Mouse (Mus musculus): ENCODE data around the gene Prap1. TPM values are rescaled to one million over a fixed set of nuclear protein-coding genes. Genes with fewer than 3 reads are reported as not detected.

Gene Prap1
- total and polyA plus RNA-seq, 2 experiments = not detected

DNA sequence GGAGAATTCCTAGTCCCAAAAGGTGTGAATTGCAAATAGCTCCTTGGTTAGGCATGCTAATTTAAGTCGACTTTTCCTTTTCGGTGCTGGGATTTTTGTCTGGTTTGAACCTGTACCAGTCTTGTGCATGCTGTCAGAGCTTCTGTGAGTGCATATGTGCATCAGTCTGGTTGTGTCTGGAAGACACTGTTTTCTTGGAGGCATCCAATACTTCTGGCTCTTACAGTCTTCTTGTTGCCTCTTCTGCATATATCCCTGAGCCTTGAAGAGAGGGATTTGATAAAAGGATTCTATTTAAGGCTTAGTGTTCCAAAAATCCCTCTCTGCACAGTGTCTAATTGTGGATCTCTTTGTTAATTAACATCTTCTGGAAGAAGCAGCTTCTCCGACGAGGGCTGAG lies 39.1 kb upstream of the Prap1 start:
- H3K9ac ChIP-seq (ENCODE audit: low read depth, low read length) = no peak overlapping the region
- 81% methylated on average over 4 of the region's 4 CpGs for WGBS
- H3K4me1 ChIP-seq (ENCODE audit: control insufficient read depth, insufficient read depth, low read length) = peaks cover 5% of the 10 kb centered on the region
- TF ChIP-seq CTCF (IDR thresholded peaks at IDR 0.05; ENCODE audit: low read depth, low read length) = no peak
- TF ChIP-seq POLR2A (IDR thresholded peaks at IDR 0.05; ENCODE audit: extremely low read depth, insufficient read depth, low read length) = no peak
- no peaks in the 10 kb centered on the region for H3K36me3 ChIP-seq (ENCODE audit: control insufficient read depth, insufficient read depth, low read length)
- H3K27me3 ChIP-seq (ENCODE audit: control insufficient read depth, insufficient read depth, low read length) = peaks cover 7% of the 10 kb centered on the region; the same call in 1 of the 2 replicates
- DNase-seq (ENCODE audit: extremely low read depth, low read depth, low spot score) = no peak
- no peak overlapping the region for H3K27ac ChIP-seq (replicated peaks; ENCODE audit: insufficient read depth, low read depth, low read length)
- H3K79me2 ChIP-seq (ENCODE audit: control insufficient read depth, insufficient read depth, low read length) = no peaks in the 10 kb centered on the region
- no peak overlapping the region for H3K4me3 ChIP-seq (ENCODE audit: insufficient read depth, low read depth, low read length)

DNA sequence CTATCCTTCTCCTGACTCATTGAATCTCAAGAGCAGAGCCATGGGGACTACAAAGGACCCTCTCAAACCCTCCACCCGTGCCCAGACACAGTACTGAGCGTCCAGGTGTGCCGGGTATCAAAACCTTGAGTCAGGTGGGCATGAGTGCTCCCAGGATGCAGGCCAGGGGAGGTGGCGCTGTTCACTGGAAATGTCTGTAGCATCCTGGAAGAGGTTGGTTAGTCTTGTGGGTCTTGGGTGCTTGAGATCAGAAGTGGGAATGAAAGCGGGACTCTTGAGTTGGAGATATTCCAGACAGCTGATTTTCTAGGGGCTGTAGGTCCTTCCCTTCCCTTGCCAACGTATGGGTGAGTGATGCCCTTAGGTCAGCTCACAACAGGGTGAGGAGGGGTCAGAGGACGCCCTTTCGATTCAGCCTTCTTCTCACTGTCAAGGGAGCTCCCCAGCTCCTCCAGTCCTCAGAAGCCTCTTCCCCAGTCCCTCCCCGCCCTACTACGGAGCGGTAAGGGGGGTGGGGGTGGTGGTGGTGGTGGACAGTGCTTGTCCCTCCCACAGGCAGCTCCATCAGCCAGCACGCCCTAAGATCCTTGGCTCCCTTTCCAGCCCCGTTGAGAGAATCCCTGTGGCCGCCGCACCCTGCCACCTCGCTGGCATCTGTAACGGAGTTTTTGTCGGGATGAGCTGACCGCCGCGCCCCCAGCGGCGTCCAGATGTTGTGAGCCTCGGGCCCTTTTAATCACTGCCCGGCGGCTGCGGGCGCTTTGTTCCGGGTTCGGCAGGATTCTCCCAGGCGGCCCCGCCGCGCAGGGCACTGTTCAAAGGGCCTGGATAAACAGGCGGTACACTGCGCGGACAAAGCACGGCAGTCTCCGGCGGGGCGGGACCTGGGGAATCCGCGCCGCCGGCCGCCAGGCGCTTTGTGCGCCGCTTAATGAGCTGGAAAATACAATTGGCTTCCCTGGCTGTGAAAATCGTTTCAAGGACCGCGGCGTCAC lies 35.5 kb upstream of the Prap1 start:
- DNase-seq (ENCODE audit: extremely low read depth, low read depth, low spot score) = no peak
- no peaks in the 10 kb centered on the region for H3K4me1 ChIP-seq (ENCODE audit: control insufficient read depth, insufficient read depth, low read length)
- peak overlapping the region; percentile 9; the same call in 1 of the 2 replicates for H3K4me3 ChIP-seq (ENCODE audit: insufficient read depth, low read depth, low read length)
- no peaks in the 10 kb centered on the region for H3K36me3 ChIP-seq (ENCODE audit: control insufficient read depth, insufficient read depth, low read length)
- H3K9ac ChIP-seq (ENCODE audit: low read depth, low read length) = 0 out of 2 replicates have a peak overlapping the region, but pooled peaks have one; percentile 6
- 6% methylated on average over 53 of the region's 53 CpGs for WGBS
- TF ChIP-seq POLR2A (IDR thresholded peaks at IDR 0.05; ENCODE audit: extremely low read depth, insufficient read depth, low read length) (no peak), CTCF (IDR thresholded peaks at IDR 0.05; ENCODE audit: low read depth, low read length) (no peak)
- peaks cover 6% of the 10 kb centered on the region; the same call in 1 of the 2 replicates for H3K27me3 ChIP-seq (ENCODE audit: control insufficient read depth, insufficient read depth, low read length)
- H3K79me2 ChIP-seq (ENCODE audit: control insufficient read depth, insufficient read depth, low read length) = no peaks in the 10 kb centered on the region
- H3K27ac ChIP-seq (replicated peaks; ENCODE audit: insufficient read depth, low read depth, low read length) = no peak overlapping the region

DNA sequence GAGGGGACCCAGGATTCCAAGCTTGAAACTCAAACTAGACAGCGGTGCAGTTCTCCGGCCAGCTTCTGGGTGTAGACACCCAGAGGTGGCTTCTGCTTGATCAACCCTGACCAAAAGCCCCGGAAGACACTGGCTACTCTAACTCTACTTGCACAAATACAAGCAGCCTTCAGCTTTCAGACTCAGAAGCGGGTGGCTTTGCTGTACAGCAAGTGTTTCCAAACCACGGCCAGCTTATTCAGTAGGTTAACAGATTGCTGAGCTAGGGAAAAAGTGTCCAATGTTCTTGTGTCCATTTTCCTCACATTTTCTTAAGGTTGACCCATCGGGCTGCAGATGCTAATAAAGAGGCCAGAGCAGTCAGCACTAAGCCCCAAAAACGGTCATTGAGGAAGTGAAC lies 34.7 kb upstream of the Prap1 start:
- no peak overlapping the region for H3K27ac ChIP-seq (replicated peaks; ENCODE audit: insufficient read depth, low read depth, low read length)
- no peaks in the 10 kb centered on the region for H3K4me1 ChIP-seq (ENCODE audit: control insufficient read depth, insufficient read depth, low read length)
- H3K79me2 ChIP-seq (ENCODE audit: control insufficient read depth, insufficient read depth, low read length) = no peaks in the 10 kb centered on the region
- H3K27me3 ChIP-seq (ENCODE audit: control insufficient read depth, insufficient read depth, low read length) = peaks cover 6% of the 10 kb centered on the region; the same call in 1 of the 2 replicates
- no peaks in the 10 kb centered on the region for H3K36me3 ChIP-seq (ENCODE audit: control insufficient read depth, insufficient read depth, low read length)
- H3K4me3 ChIP-seq (ENCODE audit: insufficient read depth, low read depth, low read length) = no peak overlapping the region
- DNase-seq (ENCODE audit: extremely low read depth, low read depth, low spot score) = no peak
- 41% methylated on average over 7 of the region's 7 CpGs for WGBS
- TF ChIP-seq POLR2A (IDR thresholded peaks at IDR 0.05; ENCODE audit: extremely low read depth, insufficient read depth, low read length) (no peak), CTCF (IDR thresholded peaks at IDR 0.05; ENCODE audit: low read depth, low read length) (no peak)
- no peak overlapping the region for H3K9ac ChIP-seq (ENCODE audit: low read depth, low read length)

DNA sequence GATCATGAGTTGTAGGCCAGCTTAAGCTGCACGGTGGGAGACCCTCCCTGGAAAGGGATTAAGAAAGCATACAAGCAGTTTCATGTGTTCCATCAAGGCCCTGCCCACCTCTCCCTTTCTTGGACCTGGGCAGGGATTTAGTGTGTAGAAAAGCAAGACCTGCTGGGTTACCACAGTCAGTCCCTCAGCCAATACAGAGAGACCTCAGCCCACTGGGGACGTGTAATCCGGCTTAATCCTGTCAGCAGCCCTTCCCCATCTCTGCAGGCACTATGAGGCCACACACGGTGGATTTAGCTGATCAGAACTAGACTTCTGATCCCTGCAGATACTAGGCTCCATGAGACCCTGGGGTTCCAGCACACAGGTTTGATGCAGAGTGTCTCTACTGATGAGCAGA lies 33.6 kb upstream of the Prap1 start:
- TF ChIP-seq POLR2A (IDR thresholded peaks at IDR 0.05; ENCODE audit: extremely low read depth, insufficient read depth, low read length) = no peak
- no peak for TF ChIP-seq CTCF (IDR thresholded peaks at IDR 0.05; ENCODE audit: low read depth, low read length)
- WGBS = 63% methylated on average over 4 of the region's 4 CpGs
- Histone ChIP-seq H3K27ac (replicated peaks; ENCODE audit: insufficient read depth, low read depth, low read length) (no peak overlapping the region), H3K79me2 (ENCODE audit: control insufficient read depth, insufficient read depth, low read length) (no peaks in the 10 kb centered on the region), H3K9ac (ENCODE audit: low read depth, low read length) (no peak overlapping the region), H3K36me3 (ENCODE audit: control insufficient read depth, insufficient read depth, low read length) (no peaks in the 10 kb centered on the region), H3K4me3 (ENCODE audit: insufficient read depth, low read depth, low read length) (no peak overlapping the region), H3K4me1 (ENCODE audit: control insufficient read depth, insufficient read depth, low read length) (no peaks in the 10 kb centered on the region), H3K27me3 (ENCODE audit: control insufficient read depth, insufficient read depth, low read length) (peaks cover 6% of the 10 kb centered on the region; the same call in 1 of the 2 replicates)
- DNase-seq (ENCODE audit: extremely low read depth, low read depth, low spot score) = no peak

DNA sequence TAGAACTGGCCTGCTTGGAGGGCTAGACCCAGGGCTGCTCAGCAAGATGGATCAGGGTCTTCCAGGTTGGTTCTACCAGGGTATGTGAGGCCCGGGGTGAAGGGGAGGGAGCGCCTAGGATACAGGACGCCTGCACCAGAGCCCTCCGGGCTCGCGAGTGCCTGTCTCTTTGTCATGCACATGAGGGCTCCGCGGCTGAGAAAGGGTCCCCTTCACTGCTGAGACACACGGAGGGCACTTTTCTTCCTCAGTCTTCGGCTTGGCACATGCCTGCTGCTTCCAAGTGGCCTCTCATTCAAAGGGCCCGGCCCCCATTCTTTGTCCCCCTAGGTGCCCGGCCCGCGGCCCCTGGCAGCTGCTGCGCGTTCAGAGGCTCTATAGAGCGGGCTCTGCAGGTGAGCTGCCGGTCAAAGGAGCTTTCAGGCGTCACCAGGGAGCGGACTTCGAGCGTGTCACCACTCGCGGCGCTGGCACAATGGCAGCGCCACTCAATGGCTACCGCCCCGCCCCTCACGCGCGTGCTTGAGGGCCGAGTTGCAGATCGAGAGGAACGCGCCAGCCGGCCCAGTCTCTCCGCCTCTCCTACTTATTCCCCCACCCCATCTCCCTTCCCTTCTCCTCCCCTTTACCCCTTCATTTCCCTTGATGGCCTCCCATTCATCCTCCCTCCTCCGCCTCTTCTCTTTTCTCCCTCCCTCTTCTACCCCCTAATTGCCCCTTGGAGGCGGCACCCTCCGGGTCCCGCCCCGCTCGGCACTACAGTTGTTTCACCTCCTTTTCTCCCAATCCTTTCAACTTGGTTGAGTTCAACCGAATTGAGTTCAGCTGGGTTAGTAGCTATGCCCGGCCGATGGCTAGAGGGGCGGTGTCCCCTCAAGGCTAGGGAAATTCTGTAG lies 32.0 kb upstream of the Prap1 start:
- WGBS = 6% methylated on average over 47 of the region's 47 CpGs

More for the DNA sequence above, 32.0 kb upstream of the Prap1 start:
- H3K79me2 ChIP-seq (ENCODE audit: control insufficient read depth, insufficient read depth, low read length) = no peaks in the 10 kb centered on the region
- no peak for DNase-seq (ENCODE audit: extremely low read depth, low read depth, low spot score)
- no peak overlapping the region for H3K9ac ChIP-seq (ENCODE audit: low read depth, low read length)
- no peak overlapping the region for H3K27ac ChIP-seq (replicated peaks; ENCODE audit: insufficient read depth, low read depth, low read length)
- H3K4me1 ChIP-seq (ENCODE audit: control insufficient read depth, insufficient read depth, low read length) = no peaks in the 10 kb centered on the region
- TF ChIP-seq CTCF (IDR thresholded peaks at IDR 0.05; ENCODE audit: low read depth, low read length) (no peak), POLR2A (IDR thresholded peaks at IDR 0.05; ENCODE audit: extremely low read depth, insufficient read depth, low read length) (no peak)
- peaks cover 6% of the 10 kb centered on the region; the same call in 1 of the 2 replicates for H3K27me3 ChIP-seq (ENCODE audit: control insufficient read depth, insufficient read depth, low read length)
- H3K4me3 ChIP-seq (ENCODE audit: insufficient read depth, low read depth, low read length) = no peak overlapping the region; the same call in 1 of the 2 replicates
- no peaks in the 10 kb centered on the region for H3K36me3 ChIP-seq (ENCODE audit: control insufficient read depth, insufficient read depth, low read length)
